Mouse (Mus musculus) small intestine, adult 2 months (tissue): Measurements from ENCODE around the gene Negr1.

Experiments used
- CTCF ChIP-seq: fragments of 200-500 bp; IDR thresholded peaks from 2 replicates; pipeline ENCODE4 v1.5.1; 2012; ENCODE audit warnings: low read depth, mild to moderate bottlenecking, control low read depth, inconsistent platforms, low read length, moderate library complexity, mixed read lengths; ENCODE audit not compliant: insufficient replicate concordance, insufficient read length; ENCODE audit errors: extremely low read depth
- POLR2A ChIP-seq: fragments of 200-500 bp; IDR thresholded peaks from 2 replicates; pipeline ENCODE4 v1.6.1; 2012; ENCODE audit warnings: low read depth, mild to moderate bottlenecking, control low read depth, inconsistent platforms, low read length, moderate library complexity

GRCm38 (mm10) chr3:157097514-157097913 lies 535.9 kb downstream of the Negr1 start:
- TF ChIP-seq POLR2A, result no peak
- TF ChIP-seq CTCF, result no peak
